Mouse (Mus musculus): Measurements from ENCODE around the gene Slc25a41. TPM values are rescaled to one million over a fixed set of nuclear protein-coding genes. Genes with fewer than 3 reads are reported as not detected.
"Not testable (repeated sequence)": the region's sequence is repeated elsewhere in the genome, so short reads cannot be mapped to it uniquely, and the experiment has no call there.

Slc25a41 gene
- polyA plus RNA-seq, 1 experiment: not detected

DNA sequence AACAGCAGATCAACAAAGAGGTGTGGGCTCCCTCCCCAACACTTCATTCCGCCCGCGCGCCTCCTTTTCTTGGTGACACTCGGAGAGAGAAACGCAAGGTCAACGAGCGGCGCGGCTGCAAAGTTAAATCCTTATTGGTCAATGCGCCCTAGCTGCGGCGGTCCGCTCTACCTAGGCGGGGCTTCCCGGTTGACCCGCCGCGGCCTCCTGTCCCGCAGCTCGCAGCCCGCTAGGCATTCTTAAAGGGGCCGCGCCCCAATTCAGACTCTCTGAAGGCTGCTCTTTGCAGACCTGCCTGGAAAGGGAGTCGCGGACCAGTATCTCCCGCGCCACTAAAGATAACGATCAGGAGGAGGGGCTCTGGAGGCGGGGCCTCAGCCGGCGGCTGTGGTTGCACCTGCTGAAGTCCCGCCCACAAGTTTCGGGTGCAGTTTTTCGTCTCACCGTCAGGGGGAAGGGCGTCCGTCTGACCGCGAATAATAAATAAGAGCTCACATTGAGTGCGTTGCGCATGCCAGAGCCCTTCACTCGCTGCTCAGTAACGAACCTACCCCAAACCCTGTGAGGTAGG is 18.9 kb upstream of the Slc25a41 start:
- WGBS: under 1% methylated on average over 44 of the region's 44 CpGs
- Histone ChIP-seq H3K4me3 (replicated peaks; ENCODE audit: control insufficient read depth, low read depth, low read length) (peak overlapping the region; percentile 64), H3K27ac (ENCODE audit: control insufficient read depth, insufficient read depth, low read depth, low read length, poor library complexity) (peak overlapping the region; percentile 74; the same call in 1 of the 2 replicates), H3K4me1 (ENCODE audit: control insufficient read depth, insufficient read depth, low read length) (peaks cover 3% of the 10 kb centered on the region; the same call in 1 of the 2 replicates)
- TF ChIP-seq CTCF (IDR thresholded peaks at IDR 0.05; ENCODE audit: control insufficient read depth, insufficient read depth, low read length) (peak; percentile 55), POLR2A (IDR thresholded peaks at IDR 0.05; ENCODE audit: borderline replicate concordance, control insufficient read depth, low read depth, low read length) (no peak)

DNA sequence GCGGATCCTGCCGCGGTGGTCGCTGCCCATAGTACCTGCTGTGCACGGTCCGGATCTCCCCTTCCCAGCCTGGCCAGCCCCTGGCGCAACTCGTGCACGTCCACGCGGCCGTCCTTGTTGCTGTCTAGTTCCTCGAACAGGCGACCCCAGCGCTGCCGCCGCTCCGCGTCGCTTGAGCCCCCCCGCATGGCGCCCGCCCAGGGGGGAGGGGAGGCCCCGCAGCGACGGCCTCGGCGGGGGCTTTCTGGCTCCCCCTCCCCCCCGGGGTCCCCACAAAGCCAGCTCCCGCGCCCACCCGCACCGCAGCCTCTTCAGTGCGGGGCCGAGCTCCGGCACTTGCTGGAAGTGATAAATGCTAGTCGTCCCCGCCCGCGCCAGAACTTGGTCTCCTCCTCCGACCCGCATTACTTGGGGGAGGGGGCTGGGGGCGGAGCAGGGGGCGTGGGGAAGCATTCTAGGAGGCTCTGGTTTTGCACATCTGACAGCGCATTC is 18.1 kb upstream of the Slc25a41 start, which contains the start of gene Slc25a23:
Gene Slc25a23, minus strand, starts transcription at position 378 of the 492 bp plus-strand sequence.
- H3K27ac ChIP-seq (ENCODE audit: control insufficient read depth, insufficient read depth, low read depth, low read length, poor library complexity): peak within 1 kb of the TSS; percentile 74; the same call in 1 of the 2 replicates
- under 1% methylated on average over 45 of the region's 45 CpGs for WGBS

GRCm38 (mm10) chr17:57058891-57059485 is 17.5 kb upstream of the Slc25a41 start, which contains the start of gene Crb3:
Crb3 (plus strand) TSS chr17:57059105.
- 9% methylated on average over 21 of the region's 22 CpGs for WGBS

More for the DNA sequence above, 18.1 kb upstream of the Slc25a41 start, which contains the start of gene Slc25a23:
- peak within 1 kb of the TSS; percentile 64 for H3K4me3 ChIP-seq (replicated peaks; ENCODE audit: control insufficient read depth, low read depth, low read length)
- H3K4me1 ChIP-seq (ENCODE audit: control insufficient read depth, insufficient read depth, low read length): peaks cover 3% of the 10 kb centered on the region; the same call in 1 of the 2 replicates
- TF ChIP-seq POLR2A (IDR thresholded peaks at IDR 0.05; ENCODE audit: borderline replicate concordance, control insufficient read depth, low read depth, low read length) (no peak), CTCF (IDR thresholded peaks at IDR 0.05; ENCODE audit: control insufficient read depth, insufficient read depth, low read length) (no peak)

DNA sequence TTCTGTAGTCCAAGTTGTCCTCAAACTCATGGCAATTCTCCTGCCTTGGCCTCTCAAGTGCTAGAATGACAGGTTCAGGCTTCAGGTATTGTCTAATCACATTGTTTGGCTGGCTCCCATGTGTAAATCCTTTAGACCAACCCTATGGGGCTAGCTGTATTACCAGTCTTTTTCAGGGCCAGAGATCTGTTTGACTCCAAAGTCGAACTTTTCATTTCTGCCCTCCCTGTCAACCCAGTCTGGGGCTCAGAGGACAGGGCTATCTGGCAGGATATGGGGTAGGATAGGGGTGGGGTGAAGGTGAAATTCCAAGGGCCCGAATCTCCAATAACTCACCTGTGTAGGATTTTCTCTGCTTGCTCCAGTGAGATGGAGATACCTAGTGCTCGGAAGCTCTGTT is 14.8 kb upstream of the Slc25a41 start:
- Histone ChIP-seq H3K27ac (ENCODE audit: control insufficient read depth, insufficient read depth, low read depth, low read length, poor library complexity) (no peak overlapping the region), H3K4me1 (ENCODE audit: control insufficient read depth, insufficient read depth, low read length) (peaks cover 3% of the 10 kb centered on the region; the same call in 1 of the 2 replicates), H3K4me3 (replicated peaks; ENCODE audit: control insufficient read depth, low read depth, low read length) (no peak overlapping the region)
- 74% methylated on average over 3 of the region's 3 CpGs for WGBS
- TF ChIP-seq POLR2A (IDR thresholded peaks at IDR 0.05; ENCODE audit: borderline replicate concordance, control insufficient read depth, low read depth, low read length): no peak
- TF ChIP-seq CTCF (IDR thresholded peaks at IDR 0.05; ENCODE audit: control insufficient read depth, insufficient read depth, low read length): no peak

More at GRCm38 (mm10) chr17:57058891-57059485, 17.5 kb upstream of the Slc25a41 start, which contains the start of gene Crb3:
- Histone ChIP-seq H3K27ac (ENCODE audit: control insufficient read depth, insufficient read depth, low read depth, low read length, poor library complexity) (no peak within 1 kb of the TSS), H3K4me1 (ENCODE audit: control insufficient read depth, insufficient read depth, low read length) (peaks cover 3% of the 10 kb centered on the region; the same call in 1 of the 2 replicates), H3K4me3 (replicated peaks; ENCODE audit: control insufficient read depth, low read depth, low read length) (peak within 1 kb of the TSS; percentile 49)
- TF ChIP-seq POLR2A (IDR thresholded peaks at IDR 0.05; ENCODE audit: borderline replicate concordance, control insufficient read depth, low read depth, low read length) (peak; percentile 24; the same call in 1 of the 2 replicates), CTCF (IDR thresholded peaks at IDR 0.05; ENCODE audit: control insufficient read depth, insufficient read depth, low read length) (no peak)

- H3K27ac ChIP-seq (ENCODE audit: control insufficient read depth, insufficient read depth, low read depth, low read length, poor library complexity); H3K4me1 ChIP-seq (ENCODE audit: control insufficient read depth, insufficient read depth, low read length); H3K4me3 ChIP-seq (replicated peaks; ENCODE audit: control insufficient read depth, low read depth, low read length): not testable (repeated sequence)
- WGBS: 71% methylated on average over 4 of the region's 4 CpGs
- peak; percentile 13; the same call in 1 of the 2 replicates for TF ChIP-seq CTCF (IDR thresholded peaks at IDR 0.05; ENCODE audit: control insufficient read depth, insufficient read depth, low read length)
Measured at GRCm38 (mm10) chr17:57051679-57052078, 10.2 kb upstream of the Slc25a41 start.

- Histone ChIP-seq H3K27ac (ENCODE audit: control insufficient read depth, insufficient read depth, low read depth, low read length, poor library complexity) (no peak overlapping the region), H3K4me1 (ENCODE audit: control insufficient read depth, insufficient read depth, low read length) (no peaks in the 10 kb centered on the region), H3K4me3 (replicated peaks; ENCODE audit: control insufficient read depth, low read depth, low read length) (no peak overlapping the region)
- WGBS: 56% methylated on average over 3 of the region's 3 CpGs
- TF ChIP-seq CTCF (IDR thresholded peaks at IDR 0.05; ENCODE audit: control insufficient read depth, insufficient read depth, low read length) (no peak), POLR2A (IDR thresholded peaks at IDR 0.05; ENCODE audit: borderline replicate concordance, control insufficient read depth, low read depth, low read length) (no peak)
Measured at GRCm38 (mm10) chr17:57048816-57049215, 7.4 kb upstream of the Slc25a41 start.

DNA sequence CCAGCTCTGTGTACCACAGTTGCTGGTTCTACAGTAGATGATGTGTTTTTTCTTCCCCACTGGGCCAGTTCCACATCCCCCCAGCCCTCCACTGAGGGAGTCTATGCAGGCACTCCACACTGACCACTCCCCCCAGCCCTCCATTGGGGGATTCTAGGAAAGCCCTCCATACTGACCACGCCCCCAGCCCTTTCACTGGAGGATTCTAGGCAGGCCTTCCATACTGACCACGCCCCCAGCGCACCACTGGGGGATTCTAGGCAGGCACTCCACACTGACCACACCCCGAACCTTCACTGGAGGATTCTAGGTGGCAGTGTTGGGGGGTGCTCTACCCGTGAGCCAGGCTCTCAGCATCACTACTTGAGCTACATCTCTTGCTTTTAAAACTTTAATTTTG is 6.0 kb upstream of the Slc25a41 start:
- WGBS: 80% methylated on average over 5 of the region's 5 CpGs
- no peaks in the 10 kb centered on the region for H3K4me1 ChIP-seq (ENCODE audit: control insufficient read depth, insufficient read depth, low read length)

GRCm38 (mm10) chr17:57038978-57039377 is 2.5 kb downstream of the Slc25a41 start:
- TF ChIP-seq CTCF (IDR thresholded peaks at IDR 0.05; ENCODE audit: control insufficient read depth, insufficient read depth, low read length): peak; percentile 33; the same call in 1 of the 2 replicates
- no peak for TF ChIP-seq POLR2A (IDR thresholded peaks at IDR 0.05; ENCODE audit: borderline replicate concordance, control insufficient read depth, low read depth, low read length)
- Histone ChIP-seq H3K4me1 (ENCODE audit: control insufficient read depth, insufficient read depth, low read length) (no peaks in the 10 kb centered on the region; the same call in 1 of the 2 replicates), H3K4me3 (replicated peaks; ENCODE audit: control insufficient read depth, low read depth, low read length) (no peak overlapping the region), H3K27ac (ENCODE audit: control insufficient read depth, insufficient read depth, low read depth, low read length, poor library complexity) (no peak overlapping the region)
- WGBS: 48% methylated on average over 8 of the region's 8 CpGs

More for the DNA sequence above, 6.0 kb upstream of the Slc25a41 start:
- TF ChIP-seq POLR2A (IDR thresholded peaks at IDR 0.05; ENCODE audit: borderline replicate concordance, control insufficient read depth, low read depth, low read length) (no peak), CTCF (IDR thresholded peaks at IDR 0.05; ENCODE audit: control insufficient read depth, insufficient read depth, low read length) (no peak)
- Histone ChIP-seq H3K27ac (ENCODE audit: control insufficient read depth, insufficient read depth, low read depth, low read length, poor library complexity) (no peak overlapping the region), H3K4me3 (replicated peaks; ENCODE audit: control insufficient read depth, low read depth, low read length) (no peak overlapping the region)
